Mouse (Mus musculus): ENCODE data around the gene Rbp4. TPM values are rescaled to one million over a fixed set of nuclear protein-coding genes. Genes with fewer than 3 reads are reported as not detected.

The Rbp4 gene
- polyA plus RNA-seq, 1 experiment = 17.6 TPM

- DNase-seq = no peak
- Histone ChIP-seq H3K27me3 (replicated peaks; ENCODE audit: control insufficient read depth, insufficient read depth, low read length) (no peaks in the 10 kb centered on the region), H3K36me3 (ENCODE audit: control insufficient read depth, insufficient read depth, low read length) (no peaks in the 10 kb centered on the region), H3K27ac (ENCODE audit: insufficient read depth, low read depth, low read length) (no peak within 1 kb of the TSS), H3K4me1 (ENCODE audit: control insufficient read depth, insufficient read depth, low read length) (no peaks in the 10 kb centered on the region), H3K4me3 (ENCODE audit: insufficient read depth, low read depth, low read length) (no peak within 1 kb of the TSS)
- TF ChIP-seq CTCF (conservative IDR thresholded peaks at IDR 0.05; ENCODE audit: insufficient read depth, insufficient read length, low read depth, low read length) = no peak
- no peak for TF ChIP-seq POLR2A (IDR thresholded peaks at IDR 0.05; ENCODE audit: low read depth, low read length)
- 81% methylated on average over 6 of the region's 6 CpGs for WGBS
Measured at GRCm38 (mm10) chr19:38132481-38132880, 7.4 kb upstream of the Rbp4 start, which contains the start of gene Pde6c. Pde6c (plus strand) TSS chr19:38132781.

- no peaks in the 10 kb centered on the region for H3K36me3 ChIP-seq (ENCODE audit: control insufficient read depth, insufficient read depth, low read length)
- no peak for DNase-seq
- H3K4me1 ChIP-seq (ENCODE audit: control insufficient read depth, insufficient read depth, low read length) = no peaks in the 10 kb centered on the region
- no peaks in the 10 kb centered on the region for H3K27me3 ChIP-seq (replicated peaks; ENCODE audit: control insufficient read depth, insufficient read depth, low read length)
- H3K27ac ChIP-seq (ENCODE audit: insufficient read depth, low read depth, low read length) = no peak overlapping the region
- no peak for TF ChIP-seq CTCF (conservative IDR thresholded peaks at IDR 0.05; ENCODE audit: insufficient read depth, insufficient read length, low read depth, low read length)
- TF ChIP-seq POLR2A (IDR thresholded peaks at IDR 0.05; ENCODE audit: low read depth, low read length) = no peak
- 69% methylated on average over 8 of the region's 8 CpGs for WGBS
- no peak overlapping the region for H3K4me3 ChIP-seq (ENCODE audit: insufficient read depth, low read depth, low read length)
Measured at GRCm38 (mm10) chr19:38126656-38127055, 1.6 kb upstream of the Rbp4 start.

GRCm38 (mm10) chr19:38124401-38125218, 471 bp downstream of the Rbp4 start:
- H3K4me1 ChIP-seq (ENCODE audit: control insufficient read depth, insufficient read depth, low read length) = no peaks in the 10 kb centered on the region
- no peak overlapping the region for H3K27ac ChIP-seq (ENCODE audit: insufficient read depth, low read depth, low read length)
- TF ChIP-seq CTCF (conservative IDR thresholded peaks at IDR 0.05; ENCODE audit: insufficient read depth, insufficient read length, low read depth, low read length) (no peak), POLR2A (IDR thresholded peaks at IDR 0.05; ENCODE audit: low read depth, low read length) (no peak)
- H3K4me3 ChIP-seq (ENCODE audit: insufficient read depth, low read depth, low read length) = peak overlapping the region; percentile 45
- DNase-seq = peak; percentile 8
- 2% methylated on average over 65 of the region's 77 CpGs for WGBS
- H3K36me3 ChIP-seq (ENCODE audit: control insufficient read depth, insufficient read depth, low read length) = no peaks in the 10 kb centered on the region
- no peaks in the 10 kb centered on the region for H3K27me3 ChIP-seq (replicated peaks; ENCODE audit: control insufficient read depth, insufficient read depth, low read length)

GRCm38 (mm10) chr19:38123921-38124320, 1.2 kb downstream of the Rbp4 start:
- no peaks in the 10 kb centered on the region for H3K4me1 ChIP-seq (ENCODE audit: control insufficient read depth, insufficient read depth, low read length)
- H3K27ac ChIP-seq (ENCODE audit: insufficient read depth, low read depth, low read length) = no peak overlapping the region
- TF ChIP-seq POLR2A (IDR thresholded peaks at IDR 0.05; ENCODE audit: low read depth, low read length) = no peak
- TF ChIP-seq CTCF (conservative IDR thresholded peaks at IDR 0.05; ENCODE audit: insufficient read depth, insufficient read length, low read depth, low read length) = no peak
- no peaks in the 10 kb centered on the region for H3K27me3 ChIP-seq (replicated peaks; ENCODE audit: control insufficient read depth, insufficient read depth, low read length)
- no peaks in the 10 kb centered on the region for H3K36me3 ChIP-seq (ENCODE audit: control insufficient read depth, insufficient read depth, low read length)
- no peak for DNase-seq
- 34% methylated on average over 9 of the region's 9 CpGs for WGBS
- no peak overlapping the region for H3K4me3 ChIP-seq (ENCODE audit: insufficient read depth, low read depth, low read length)

- H3K27ac ChIP-seq (ENCODE audit: insufficient read depth, low read depth, low read length) = no peak overlapping the region
- WGBS = 85% methylated on average over 5 of the region's 5 CpGs
- no peaks in the 10 kb centered on the region for H3K4me1 ChIP-seq (ENCODE audit: control insufficient read depth, insufficient read depth, low read length)
- DNase-seq = no peak
- H3K27me3 ChIP-seq (replicated peaks; ENCODE audit: control insufficient read depth, insufficient read depth, low read length) = no peaks in the 10 kb centered on the region
- no peaks in the 10 kb centered on the region for H3K36me3 ChIP-seq (ENCODE audit: control insufficient read depth, insufficient read depth, low read length)
- no peak for TF ChIP-seq CTCF (conservative IDR thresholded peaks at IDR 0.05; ENCODE audit: insufficient read depth, insufficient read length, low read depth, low read length)
- no peak for TF ChIP-seq POLR2A (IDR thresholded peaks at IDR 0.05; ENCODE audit: low read depth, low read length)
- no peak overlapping the region for H3K4me3 ChIP-seq (ENCODE audit: insufficient read depth, low read depth, low read length)
Measured at GRCm38 (mm10) chr19:38120123-38120760, 4.8 kb downstream of the Rbp4 start.

GRCm38 (mm10) chr19:38114834-38115491, 10.1 kb downstream of the Rbp4 start:
- Histone ChIP-seq H3K27ac (ENCODE audit: insufficient read depth, low read depth, low read length) (no peak overlapping the region), H3K4me3 (ENCODE audit: insufficient read depth, low read depth, low read length) (no peak overlapping the region), H3K27me3 (replicated peaks; ENCODE audit: control insufficient read depth, insufficient read depth, low read length) (no peaks in the 10 kb centered on the region), H3K36me3 (ENCODE audit: control insufficient read depth, insufficient read depth, low read length) (no peaks in the 10 kb centered on the region), H3K4me1 (ENCODE audit: control insufficient read depth, insufficient read depth, low read length) (no peaks in the 10 kb centered on the region)
- WGBS = 89% methylated on average over 7 of the region's 7 CpGs
- DNase-seq = no peak
- TF ChIP-seq CTCF (conservative IDR thresholded peaks at IDR 0.05; ENCODE audit: insufficient read depth, insufficient read length, low read depth, low read length) (no peak), POLR2A (IDR thresholded peaks at IDR 0.05; ENCODE audit: low read depth, low read length) (no peak)

GRCm38 (mm10) chr19:38112575-38112974, 12.5 kb downstream of the Rbp4 start:
- H3K36me3 ChIP-seq (ENCODE audit: control insufficient read depth, insufficient read depth, low read length) = no peaks in the 10 kb centered on the region
- no peak overlapping the region for H3K4me3 ChIP-seq (ENCODE audit: insufficient read depth, low read depth, low read length)
- WGBS = 50% methylated on average over 4 of the region's 4 CpGs

More at GRCm38 (mm10) chr19:38112575-38112974, 12.5 kb downstream of the Rbp4 start:
- no peaks in the 10 kb centered on the region for H3K4me1 ChIP-seq (ENCODE audit: control insufficient read depth, insufficient read depth, low read length)
- no peak for TF ChIP-seq POLR2A (IDR thresholded peaks at IDR 0.05; ENCODE audit: low read depth, low read length)
- TF ChIP-seq CTCF (conservative IDR thresholded peaks at IDR 0.05; ENCODE audit: insufficient read depth, insufficient read length, low read depth, low read length) = no peak
- no peak overlapping the region for H3K27ac ChIP-seq (ENCODE audit: insufficient read depth, low read depth, low read length)
- DNase-seq = no peak
- no peaks in the 10 kb centered on the region for H3K27me3 ChIP-seq (replicated peaks; ENCODE audit: control insufficient read depth, insufficient read depth, low read length)

All from kidney, adult 2 months (tissue).